Mouse (Mus musculus) forebrain, embryonic 12.5 days (tissue): ENCODE results near the gene Pa2g4. TPM values are rescaled to one million over a fixed set of nuclear protein-coding genes. Genes with fewer than 3 reads are reported as not detected.

ENCODE experiments used
- ATAC-seq: fragments of 200-750 bp; cut with Nextera tagmentation; 2 replicates; pipeline ENCODE4 v1.8.0; 2017; ENCODE audit warnings: moderate TSS enrichment; ENCODE audit not compliant: low FRiP score
- H3K27ac ChIP-seq: fragments of 300-500 bp; sonication (generic); 2 replicates; pipeline ENCODE4 v1.5.1; 2016; ENCODE audit warnings: mild to moderate bottlenecking
- H3K27me3 ChIP-seq: fragments of 300-500 bp; sonication (generic); 2 replicates; pipeline ENCODE4 v1.6.1; 2016; ENCODE audit warnings: mild to moderate bottlenecking
- H3K36me3 ChIP-seq: fragments of 300-500 bp; sonication (generic); replicated peaks from 2 replicates; pipeline ENCODE4 v1.6.1; 2016; ENCODE audit warnings: mild to moderate bottlenecking
- H3K4me1 ChIP-seq: fragments of 300-500 bp; sonication (generic); 2 replicates; pipeline ENCODE4 v1.6.1; 2016
- H3K4me2 ChIP-seq: fragments of 300-500 bp; sonication (generic); 2 replicates; pipeline ENCODE4 v1.6.1; 2016; ENCODE audit warnings: mild to moderate bottlenecking, moderate library complexity
- H3K4me3 ChIP-seq: fragments of 300-500 bp; sonication (generic); replicated peaks from 2 replicates; pipeline ENCODE4 v1.5.1; 2016; ENCODE audit warnings: mild to moderate bottlenecking
- H3K9ac ChIP-seq: fragments of 300-500 bp; sonication (generic); 2 replicates; pipeline ENCODE4 v1.6.1; 2016; ENCODE audit warnings: mild to moderate bottlenecking
- H3K9me3 ChIP-seq: fragments of 300-500 bp; sonication (generic); 2 replicates; pipeline ENCODE4 v1.6.1; 2016
- whole genome bisulfite sequencing: fragments of 180-500 bp; shearing (Covaris S2); methylation state at CpG from one replicate; pipeline ENCODE4 v1.1.7; 2016; 5-methylcytosine and 5-hydroxymethylcytosine counted together
- microRNA-seq: library from miRNA; unstranded; fragments of <30 nt; microRNA quantifications from one replicate; pipeline ENCODE4, GENCODE M21; 2017
- polyA plus RNA-seq: library from polyadenylated mRNA; unstranded; fragments of >200 nt; fragmentation: Nextera tagmentation; extraction: Ambion mirVana; gene quantifications from 2 replicates; pipeline ENCODE4 v1.2.1, GENCODE M21; 2016

The Pa2g4 gene
- polyA plus RNA-seq, 1 experiment from 2014 or later = 196 TPM

DNA sequence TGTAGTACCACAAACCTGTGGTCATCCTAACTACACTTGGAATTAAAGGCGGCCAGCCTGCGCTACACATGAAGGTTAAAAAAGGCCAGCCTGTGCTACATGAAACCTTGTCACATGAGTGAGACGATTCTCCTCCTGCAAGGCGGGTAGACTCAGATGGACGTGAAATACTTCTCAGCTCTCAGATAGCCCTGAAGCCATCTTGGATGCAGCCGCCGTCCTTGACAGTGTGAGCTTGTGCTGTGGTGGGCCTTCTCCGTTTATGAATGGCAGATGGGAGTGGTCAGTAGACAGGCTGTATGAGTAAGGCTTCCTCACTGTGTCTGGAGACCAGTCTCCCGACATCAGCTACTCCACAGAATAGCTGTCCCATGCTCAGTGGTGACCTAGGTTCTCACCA, 56.6 kb downstream of the Pa2g4 start:
- no peak for ATAC-seq
- no peak overlapping the region for H3K4me2 ChIP-seq

DNA sequence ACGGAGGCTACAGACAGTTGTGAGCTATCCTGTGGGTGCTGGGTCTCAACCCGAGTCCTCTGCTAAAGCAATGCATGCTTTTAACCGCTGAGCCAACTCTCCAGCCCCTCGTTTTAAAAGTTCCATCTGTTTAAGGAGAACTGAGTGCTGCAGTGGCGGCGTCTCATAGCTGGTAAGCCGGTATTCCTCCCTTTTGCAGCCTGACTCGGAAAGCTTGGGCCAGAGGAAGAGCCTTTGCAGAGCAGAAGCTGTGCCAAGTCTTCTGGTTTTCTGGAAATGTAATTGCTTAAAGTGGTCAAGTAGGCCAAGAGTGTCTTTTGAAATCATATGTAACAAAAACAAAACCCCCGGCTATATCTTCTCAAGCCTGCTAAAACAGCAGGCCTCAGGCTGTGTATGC, 57.5 kb downstream of the Pa2g4 start:
- Histone ChIP-seq H3K9me3 (no peaks in the 10 kb centered on the region), H3K9ac (no peak overlapping the region), H3K4me1 (no peaks in the 10 kb centered on the region), H3K27ac (no peak overlapping the region), H3K4me2 (no peak overlapping the region), H3K36me3 (peaks cover 4% of the 10 kb centered on the region; the same call in 1 of the 2 replicates), H3K27me3 (no peaks in the 10 kb centered on the region), H3K4me3 (no peak overlapping the region)
- 82% methylated on average over 9 of the region's 9 CpGs for WGBS
- ATAC-seq = no peak

More for the DNA sequence above, 56.6 kb downstream of the Pa2g4 start:
- H3K9me3 ChIP-seq = no peaks in the 10 kb centered on the region
- no peak overlapping the region for H3K4me3 ChIP-seq
- peaks cover 4% of the 10 kb centered on the region; the same call in 1 of the 2 replicates for H3K36me3 ChIP-seq
- H3K27me3 ChIP-seq = no peaks in the 10 kb centered on the region
- no peaks in the 10 kb centered on the region for H3K4me1 ChIP-seq
- H3K27ac ChIP-seq = no peak overlapping the region
- no peak overlapping the region for H3K9ac ChIP-seq
- WGBS = 86% methylated on average over 9 of the region's 9 CpGs

Small RNAs within 50 kb of the gene (microRNA-seq; reads per million reads assigned to microRNA genes)
- gene Gm47275 = not detected
- gene Mir6916 = not detected
- not detected for gene Mir6917

Other genes with a start within 250 kb of the Pa2g4 start
- gene Cnpy2, start 243.5 kb downstream of the Pa2g4 start, polyA plus RNA-seq = 200 and 212 TPM in 2 replicates
- gene Cs, start 228.3 kb downstream of the Pa2g4 start, polyA plus RNA-seq = 221 and 235 TPM in 2 replicates
- 24.2 and 25.5 TPM in 2 replicates for gene Coq10a, start 197.0 kb downstream of the Pa2g4 start, polyA plus RNA-seq
- 11.3 and 13.9 TPM in 2 replicates for gene Ankrd52, start 188.9 kb downstream of the Pa2g4 start, polyA plus RNA-seq
- not detected in 2 replicates for gene Slc39a5, start 164.8 kb downstream of the Pa2g4 start, polyA plus RNA-seq
- gene Nabp2, start 154.5 kb downstream of the Pa2g4 start, polyA plus RNA-seq = 141 and 155 TPM in 2 replicates
- 61.9 and 62.0 TPM in 2 replicates for gene Rnf41, start 154.3 kb downstream of the Pa2g4 start, polyA plus RNA-seq
- gene Smarcc2, start 106.7 kb downstream of the Pa2g4 start, polyA plus RNA-seq = 189 and 210 TPM in 2 replicates
- gene Myl6, start 71.8 kb downstream of the Pa2g4 start, polyA plus RNA-seq = 660 and 684 TPM in 2 replicates
- 2.4 and 2.7 TPM in 2 replicates for gene Myl6b, start 67.3 kb downstream of the Pa2g4 start, polyA plus RNA-seq
- gene Esyt1, start 40.1 kb downstream of the Pa2g4 start, polyA plus RNA-seq = 11.2 and 13.8 TPM in 2 replicates
- 19.9 and 20.5 TPM in 2 replicates for gene Zc3h10, start 18.2 kb downstream of the Pa2g4 start, polyA plus RNA-seq
- 2,598 and 2,922 TPM in 2 replicates for gene Rpl41, start 16.7 kb downstream of the Pa2g4 start, polyA plus RNA-seq
- gene Erbb3, start 23.7 kb upstream of the Pa2g4 start, polyA plus RNA-seq = 2.0 TPM in 2 replicates
- 484 and 501 TPM in 2 replicates for gene Rps26, start 60.8 kb upstream of the Pa2g4 start, polyA plus RNA-seq
- gene Ikzf4, start 80.0 kb upstream of the Pa2g4 start, polyA plus RNA-seq = 6.8 and 7.7 TPM in 2 replicates
- 10.4 and 10.7 TPM in 2 replicates for gene Suox, start 108.1 kb upstream of the Pa2g4 start, polyA plus RNA-seq
- gene Rab5b, start 130.3 kb upstream of the Pa2g4 start, polyA plus RNA-seq = 90.9 and 98.8 TPM in 2 replicates
- 0.88 and 4.4 TPM in 2 replicates for gene Pmel, start 138.2 kb upstream of the Pa2g4 start, polyA plus RNA-seq
- 95.2 and 104 TPM in 2 replicates for gene Cdk2, start 139.0 kb upstream of the Pa2g4 start, polyA plus RNA-seq
- 3.9 and 4.2 TPM in 2 replicates for gene Dgka, start 178.9 kb upstream of the Pa2g4 start, polyA plus RNA-seq
- 51.2 and 52.8 TPM in 2 replicates for gene Pym1, start 181.9 kb upstream of the Pa2g4 start, polyA plus RNA-seq
- 0.40 and 0.60 TPM in 2 replicates for gene Mmp19, start 224.9 kb upstream of the Pa2g4 start, polyA plus RNA-seq
- gene Dnajc14, start 238.1 kb upstream of the Pa2g4 start, polyA plus RNA-seq = 55.0 and 58.9 TPM in 2 replicates
- gene Tmem198b, start 238.4 kb upstream of the Pa2g4 start, polyA plus RNA-seq = 18.4 and 21.3 TPM in 2 replicates